ENCODE assay signal across 19 mouse cellular contexts in genomic region chr2:28917156-28917517, GRCm38 (mm10). TPM values are rescaled to one million over a fixed set of nuclear protein-coding genes. Genes with fewer than 3 reads are reported as not detected.
DNase-seq lines count a peak whose midpoint lies in the region; ATAC-seq and TF ChIP-seq lines count a peak whose summit lies in the region.
"Had no signal": no experiment of that assay in that cellular context is flagged by ENCODE, and none has a peak within 500 bp of the region (broad histone marks: within the 10 kb centered on the region; RNA-seq: fewer than 3 reads in every experiment).

No protein-coding gene starts in this region.

- TF ChIP-seq CTCF in midbrain, postnatal 0 days (IDR thresholded peaks at IDR 0.05), result no peak

- 6% methylated on average over 11 of the region's 11 CpGs for WGBS in lung, embryonic 15.5 days
- WGBS in hindbrain, embryonic 13.5 days, result 5% methylated on average over 11 of the region's 11 CpGs
- WGBS in midbrain, postnatal 0 days, result 8% methylated on average over 9 of the region's 11 CpGs
- WGBS in liver, embryonic 11.5 days, result 10% methylated on average over 11 of the region's 11 CpGs

- no peaks in the 10 kb centered on the region for H3K36me3 ChIP-seq in lung, embryonic 15.5 days
- H3K36me3 ChIP-seq in hindbrain, embryonic 13.5 days, result no peaks in the 10 kb centered on the region
- H3K36me3 ChIP-seq in midbrain, postnatal 0 days (ENCODE audit: insufficient read depth, low read length), result no peaks in the 10 kb centered on the region
- no peaks in the 10 kb centered on the region for H3K36me3 ChIP-seq in liver, embryonic 11.5 days (ENCODE audit: control insufficient read depth, insufficient read depth, low read length)
- H3K36me3 ChIP-seq: intestine, embryonic 15.5 days; kidney, embryonic 15.5 days had no signal

- peaks cover 6% of the 10 kb centered on the region; the same call in 1 of the 2 replicates for H3K4me1 ChIP-seq in lung, embryonic 15.5 days
- H3K4me1 ChIP-seq in hindbrain, embryonic 13.5 days (replicated peaks), result peaks cover 19% of the 10 kb centered on the region
- H3K4me1 ChIP-seq in midbrain, postnatal 0 days (ENCODE audit: insufficient read depth, low read length), result no peaks in the 10 kb centered on the region
- H3K4me1 ChIP-seq in liver, embryonic 11.5 days (replicated peaks; ENCODE audit: control insufficient read depth, insufficient read depth, low read length), result 0 out of 2 replicates have a peak, but pooled peaks cover 2% of the 10 kb centered on the region

- ATAC-seq in lung, embryonic 15.5 days (ENCODE audit: borderline replicate concordance, extremely low read depth, low FRiP score, low TSS enrichment), result no peak
- ATAC-seq in hindbrain, embryonic 13.5 days (ENCODE audit: low FRiP score), result no peak
- ATAC-seq in midbrain, postnatal 0 days (ENCODE audit: low FRiP score), result no peak
- no peak for ATAC-seq in liver, embryonic 11.5 days (replicated peaks; ENCODE audit: low FRiP score)
- ATAC-seq: CD4-positive, CD25-positive, alpha-beta regulatory T cell, adult 4 months; forebrain, embryonic 16.5 days; liver, postnatal 0 days had no signal

- peaks cover 97% of the 10 kb centered on the region for H3K27me3 ChIP-seq in lung, embryonic 15.5 days
- H3K27me3 ChIP-seq in hindbrain, embryonic 13.5 days, result peaks cover 96% of the 10 kb centered on the region
- peaks cover 47% of the 10 kb centered on the region for H3K27me3 ChIP-seq in midbrain, postnatal 0 days (ENCODE audit: insufficient read depth, low read length)
- H3K27me3 ChIP-seq in liver, embryonic 11.5 days (replicated peaks; ENCODE audit: control insufficient read depth, insufficient read depth, low read length), result peaks cover 91% of the 10 kb centered on the region

- H3K9me3 ChIP-seq in lung, embryonic 15.5 days, result no peaks in the 10 kb centered on the region
- H3K9me3 ChIP-seq in hindbrain, embryonic 13.5 days, result no peaks in the 10 kb centered on the region
- H3K9me3 ChIP-seq in midbrain, postnatal 0 days (ENCODE audit: low read length), result no peaks in the 10 kb centered on the region
- no peaks in the 10 kb centered on the region for H3K9me3 ChIP-seq in liver, embryonic 11.5 days (ENCODE audit: control insufficient read depth, low read length)
- H3K9me3 ChIP-seq: intestine, embryonic 15.5 days; kidney, embryonic 15.5 days had no signal

- H3K4me2 ChIP-seq in lung, embryonic 15.5 days, result peak overlapping the region; percentile 31; the same call in 1 of the 2 replicates
- H3K4me2 ChIP-seq in hindbrain, embryonic 13.5 days, result peak overlapping the region; percentile 40; the same call in 1 of the 2 replicates
- peak overlapping the region; percentile 52 for H3K4me2 ChIP-seq in midbrain, postnatal 0 days (ENCODE audit: low read depth, low read length, poor library complexity, severe bottlenecking)
- H3K4me2 ChIP-seq in liver, embryonic 11.5 days, result no peak overlapping the region

- no peak overlapping the region for H3K4me3 ChIP-seq in lung, embryonic 15.5 days
- peak overlapping the region; percentile 20 for H3K4me3 ChIP-seq in hindbrain, embryonic 13.5 days
- H3K4me3 ChIP-seq in midbrain, postnatal 0 days (ENCODE audit: low read depth, low read length), result peak overlapping the region; percentile 41; the same call in 1 of the 2 replicates
- H3K4me3 ChIP-seq in liver, embryonic 11.5 days (ENCODE audit: low read depth, low read length), result no peak overlapping the region
- H3K4me3 ChIP-seq: layer of hippocampus, adult 2 months had no signal

- DNase-seq in lung, postnatal 4 days, result no peak
- DNase-seq in induced T-regulatory cell, adult 2 months (ENCODE audit: low read depth), result peak; percentile 25
- DNase-seq in midbrain, postnatal 0 days (ENCODE audit: low spot score), result no peak
- DNase-seq in liver, embryonic 11.5 days (ENCODE audit: low spot score), result no peak
- DNase-seq in urinary bladder, postnatal 10 days (ENCODE audit: low spot score), result no peak
- DNase-seq: liver, postnatal 0 days; lung, postnatal 36 days; thymus, postnatal 14 days had no signal

- H3K9ac ChIP-seq in lung, embryonic 15.5 days, result no peak overlapping the region
- no peak overlapping the region for H3K9ac ChIP-seq in hindbrain, embryonic 13.5 days
- H3K9ac ChIP-seq in midbrain, postnatal 0 days (replicated peaks; ENCODE audit: low read length, poor library complexity, severe bottlenecking), result no peak overlapping the region
- no peak overlapping the region for H3K9ac ChIP-seq in liver, embryonic 11.5 days (ENCODE audit: low read depth, low read length)
- H3K9ac ChIP-seq: intestine, embryonic 15.5 days; kidney, embryonic 15.5 days; liver, postnatal 0 days had no signal

- no peak overlapping the region for H3K27ac ChIP-seq in lung, embryonic 15.5 days
- no peak overlapping the region for H3K27ac ChIP-seq in hindbrain, embryonic 13.5 days
- H3K27ac ChIP-seq in midbrain, postnatal 0 days (ENCODE audit: low read depth, low read length), result peak overlapping the region; percentile 73
- no peak overlapping the region for H3K27ac ChIP-seq in liver, embryonic 11.5 days (ENCODE audit: low read depth, low read length)
- H3K27ac ChIP-seq: intestine, embryonic 15.5 days; kidney, embryonic 15.5 days; layer of hippocampus, adult 2 months had no signal

RNA-seq across cellular contexts. Expression of gene Barhl1, which starts 0.7 kb away (rescaled TPM):
- polyA plus RNA-seq in lung, embryonic 15.5 days (2015; fragmentation: Nextera tagmentation; extraction: Ambion mirVana), result not detected in 2 replicates
- 11.4 and 17.1 TPM in 2 replicates for polyA plus RNA-seq in hindbrain, embryonic 13.5 days (2015; fragmentation: Nextera tagmentation; extraction: Ambion mirVana)
- 36.8 and 49.0 TPM in 2 replicates for total RNA-seq in midbrain, postnatal 0 days (2014; rRNA removed)
- 36.8 and 36.9 TPM in 2 replicates for polyA plus RNA-seq in midbrain, postnatal 0 days (2015; fragmentation: Nextera tagmentation; extraction: Ambion mirVana)
- polyA plus RNA-seq in liver, embryonic 11.5 days (2014; fragmentation: Nextera tagmentation; extraction: Ambion mirVana), result not detected in 2 replicates
- total RNA-seq: adrenal gland, postnatal 25 days; gastrocnemius, postnatal 10 days; heart, postnatal 10 days; layer of hippocampus, adult 2 months; left cerebral cortex, adult 18-20 months had no signal
- polyA plus RNA-seq: CD4-positive, CD25-positive, alpha-beta regulatory T cell, adult 4 months; kidney, embryonic 15.5 days; liver, postnatal 0 days had no signal

Comparison
In these comparisons a context has a peak if more than half of its experiments do, and no peak if none do; other contexts are left out.
1. H3K4me3 ChIP-seq: peak in hindbrain, embryonic 13.5 days (single experiment) and midbrain, postnatal 0 days (single experiment); none in lung, embryonic 15.5 days (single experiment) and liver, embryonic 11.5 days (single experiment).
2. RNA of gene Barhl1, which starts 0.7 kb away (polyA plus RNA-seq): 36.8 to 36.9 TPM in midbrain, postnatal 0 days and 11.4 to 17.1 TPM in hindbrain, embryonic 13.5 days; not detected in liver, embryonic 11.5 days and not detected in lung, embryonic 15.5 days; every median in the first group is over 10 times any median in the second.